Mouse (Mus musculus): ENCODE measurements around the gene Cd151. TPM values are rescaled to one million over a fixed set of nuclear protein-coding genes. Genes with fewer than 3 reads are reported as not detected.

Gene Cd151
- polyA plus RNA-seq, 1 experiment, result 57.9 TPM

GRCm38 (mm10) chr7:141487141-141487540, 19.9 kb downstream of the Cd151 start:
- no peak overlapping the region for H3K27ac ChIP-seq (ENCODE audit: insufficient read depth, low read depth, low read length)
- H3K4me3 ChIP-seq (ENCODE audit: insufficient read depth, low read length), result no peak overlapping the region
- H3K4me1 ChIP-seq (ENCODE audit: control insufficient read depth, insufficient read depth, low read length), result peaks cover 39% of the 10 kb centered on the region
- TF ChIP-seq CTCF (IDR thresholded peaks at IDR 0.05; ENCODE audit: low read depth, low read length) (no peak), POLR2A (IDR thresholded peaks at IDR 0.05; ENCODE audit: borderline replicate concordance, low read depth, low read length) (no peak)

DNA sequence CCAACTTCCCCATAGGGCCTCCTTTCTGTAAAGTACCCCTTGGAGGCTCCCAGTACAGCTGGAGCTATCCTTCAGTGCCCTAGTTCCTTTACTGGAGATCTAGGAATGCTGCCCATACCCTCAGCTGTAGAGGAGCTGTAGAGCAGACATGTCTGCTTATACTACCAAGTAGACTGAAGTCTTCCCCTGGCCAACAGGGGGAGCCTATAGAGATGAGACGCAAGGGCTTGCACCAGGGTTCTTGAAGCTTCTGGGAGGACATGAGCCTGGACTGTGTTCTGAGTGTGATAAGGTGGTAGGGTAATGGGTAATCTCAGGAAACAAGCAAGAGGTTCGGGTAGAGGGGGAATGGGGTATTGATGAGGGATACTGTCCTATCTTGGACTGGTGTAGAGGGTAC, 24.0 kb downstream of the Cd151 start:
- Histone ChIP-seq H3K4me1 (ENCODE audit: control insufficient read depth, insufficient read depth, low read length) (peaks cover 39% of the 10 kb centered on the region), H3K27ac (ENCODE audit: insufficient read depth, low read depth, low read length) (peak overlapping the region; percentile 77)
- TF ChIP-seq CTCF (IDR thresholded peaks at IDR 0.05; ENCODE audit: low read depth, low read length) (peak; percentile 42; the same call in 1 of the 2 replicates), POLR2A (IDR thresholded peaks at IDR 0.05; ENCODE audit: borderline replicate concordance, low read depth, low read length) (no peak)

GRCm38 (mm10) chr7:141492738-141493137, 25.5 kb downstream of the Cd151 start:
- Histone ChIP-seq H3K4me1 (ENCODE audit: control insufficient read depth, insufficient read depth, low read length) (peaks cover 38% of the 10 kb centered on the region), H3K4me3 (ENCODE audit: insufficient read depth, low read length) (no peak overlapping the region), H3K27ac (ENCODE audit: insufficient read depth, low read depth, low read length) (no peak overlapping the region)
- no peak for TF ChIP-seq CTCF (IDR thresholded peaks at IDR 0.05; ENCODE audit: low read depth, low read length)
- TF ChIP-seq POLR2A (IDR thresholded peaks at IDR 0.05; ENCODE audit: borderline replicate concordance, low read depth, low read length), result no peak

More for the DNA sequence above, 24.0 kb downstream of the Cd151 start:
- no peak overlapping the region for H3K4me3 ChIP-seq (ENCODE audit: insufficient read depth, low read length)

DNA sequence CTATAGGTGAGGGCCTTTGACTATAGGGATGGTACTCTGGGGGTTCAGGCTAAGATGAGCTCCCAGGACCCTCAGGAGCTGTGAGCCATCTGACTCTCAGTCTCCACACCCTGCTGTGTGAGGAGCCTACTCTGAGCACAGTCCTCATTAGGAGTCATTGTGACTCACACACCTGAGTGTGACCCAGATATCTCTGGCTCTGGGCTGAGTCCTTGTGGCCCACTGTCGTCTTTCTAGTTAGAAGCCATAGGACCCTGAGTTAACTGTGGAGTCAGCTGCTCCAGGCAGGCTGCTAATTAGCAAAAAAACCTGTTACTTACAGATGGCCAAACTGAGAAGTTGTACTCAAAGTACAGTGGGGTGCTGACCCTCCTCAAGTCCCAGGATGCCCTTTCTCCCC, 26.5 kb downstream of the Cd151 start:
- Histone ChIP-seq H3K4me1 (ENCODE audit: control insufficient read depth, insufficient read depth, low read length) (peaks cover 40% of the 10 kb centered on the region), H3K4me3 (ENCODE audit: insufficient read depth, low read length) (no peak overlapping the region), H3K27ac (ENCODE audit: insufficient read depth, low read depth, low read length) (no peak overlapping the region)
- TF ChIP-seq POLR2A (IDR thresholded peaks at IDR 0.05; ENCODE audit: borderline replicate concordance, low read depth, low read length) (no peak), CTCF (IDR thresholded peaks at IDR 0.05; ENCODE audit: low read depth, low read length) (no peak)

GRCm38 (mm10) chr7:141495379-141495778, 28.2 kb downstream of the Cd151 start:
- peaks cover 27% of the 10 kb centered on the region for H3K4me1 ChIP-seq (ENCODE audit: control insufficient read depth, insufficient read depth, low read length)
- H3K4me3 ChIP-seq (ENCODE audit: insufficient read depth, low read length), result no peak overlapping the region
- no peak overlapping the region for H3K27ac ChIP-seq (ENCODE audit: insufficient read depth, low read depth, low read length)
- TF ChIP-seq POLR2A (IDR thresholded peaks at IDR 0.05; ENCODE audit: borderline replicate concordance, low read depth, low read length), result no peak
- no peak for TF ChIP-seq CTCF (IDR thresholded peaks at IDR 0.05; ENCODE audit: low read depth, low read length)

DNA sequence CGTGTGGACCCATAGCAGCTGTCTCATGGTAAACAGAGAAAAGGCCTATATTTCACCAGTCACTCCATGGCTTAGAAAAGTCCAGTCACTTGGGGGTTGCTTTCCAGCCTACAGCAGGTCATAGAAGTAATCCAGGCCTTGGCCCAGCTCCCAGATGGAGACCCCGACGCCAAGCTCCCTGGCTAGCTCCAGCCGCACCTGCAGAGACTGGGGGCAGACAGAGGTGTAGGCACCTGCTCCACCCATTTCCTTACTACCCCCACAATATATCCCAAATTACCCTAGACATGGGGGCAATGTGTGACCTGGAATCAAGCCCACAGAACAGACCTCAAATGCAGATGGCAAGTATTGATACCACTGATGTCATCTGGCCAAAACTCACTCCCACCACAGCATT, 28.7 kb downstream of the Cd151 start:
- no peak overlapping the region for H3K27ac ChIP-seq (ENCODE audit: insufficient read depth, low read depth, low read length)
- H3K4me3 ChIP-seq (ENCODE audit: insufficient read depth, low read length), result no peak overlapping the region
- peaks cover 21% of the 10 kb centered on the region for H3K4me1 ChIP-seq (ENCODE audit: control insufficient read depth, insufficient read depth, low read length)
- TF ChIP-seq CTCF (IDR thresholded peaks at IDR 0.05; ENCODE audit: low read depth, low read length) (no peak), POLR2A (IDR thresholded peaks at IDR 0.05; ENCODE audit: borderline replicate concordance, low read depth, low read length) (no peak)

- peaks cover 15% of the 10 kb centered on the region for H3K4me1 ChIP-seq (ENCODE audit: control insufficient read depth, insufficient read depth, low read length)
- H3K4me3 ChIP-seq (ENCODE audit: insufficient read depth, low read length), result no peak overlapping the region
- TF ChIP-seq CTCF (IDR thresholded peaks at IDR 0.05; ENCODE audit: low read depth, low read length), result no peak
- no peak for TF ChIP-seq POLR2A (IDR thresholded peaks at IDR 0.05; ENCODE audit: borderline replicate concordance, low read depth, low read length)
- no peak overlapping the region for H3K27ac ChIP-seq (ENCODE audit: insufficient read depth, low read depth, low read length)
Measured at GRCm38 (mm10) chr7:141497600-141497999, 30.4 kb downstream of the Cd151 start.

- Histone ChIP-seq H3K4me3 (ENCODE audit: insufficient read depth, low read length) (no peak overlapping the region), H3K27ac (ENCODE audit: insufficient read depth, low read depth, low read length) (no peak overlapping the region), H3K4me1 (ENCODE audit: control insufficient read depth, insufficient read depth, low read length) (peaks cover 14% of the 10 kb centered on the region)
- TF ChIP-seq POLR2A (IDR thresholded peaks at IDR 0.05; ENCODE audit: borderline replicate concordance, low read depth, low read length), result no peak
- no peak for TF ChIP-seq CTCF (IDR thresholded peaks at IDR 0.05; ENCODE audit: low read depth, low read length)
Measured at GRCm38 (mm10) chr7:141501820-141502555, 34.8 kb downstream of the Cd151 start.

DNA sequence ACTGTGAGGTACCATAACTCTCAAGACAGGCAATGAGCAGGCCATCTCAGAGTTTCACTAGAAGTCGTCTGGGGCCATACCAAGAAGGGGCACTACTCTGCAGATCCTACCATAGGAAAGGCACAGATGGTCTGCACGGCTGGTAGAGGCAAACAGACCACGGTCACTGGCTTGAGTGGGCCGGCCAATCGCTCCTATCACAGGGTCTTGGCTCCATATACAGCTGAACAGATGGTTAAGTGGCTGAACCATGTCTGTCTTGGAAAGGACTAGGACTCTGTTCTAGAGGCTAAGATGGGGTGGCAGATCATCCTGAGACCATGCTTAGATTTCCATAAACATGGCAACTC, 35.3 kb downstream of the Cd151 start:
- no peak for TF ChIP-seq CTCF (IDR thresholded peaks at IDR 0.05; ENCODE audit: low read depth, low read length)
- TF ChIP-seq POLR2A (IDR thresholded peaks at IDR 0.05; ENCODE audit: borderline replicate concordance, low read depth, low read length), result no peak
- H3K4me1 ChIP-seq (ENCODE audit: control insufficient read depth, insufficient read depth, low read length), result peaks cover 8% of the 10 kb centered on the region
- no peak overlapping the region for H3K27ac ChIP-seq (ENCODE audit: insufficient read depth, low read depth, low read length)
- H3K4me3 ChIP-seq (ENCODE audit: insufficient read depth, low read length), result no peak overlapping the region

DNA sequence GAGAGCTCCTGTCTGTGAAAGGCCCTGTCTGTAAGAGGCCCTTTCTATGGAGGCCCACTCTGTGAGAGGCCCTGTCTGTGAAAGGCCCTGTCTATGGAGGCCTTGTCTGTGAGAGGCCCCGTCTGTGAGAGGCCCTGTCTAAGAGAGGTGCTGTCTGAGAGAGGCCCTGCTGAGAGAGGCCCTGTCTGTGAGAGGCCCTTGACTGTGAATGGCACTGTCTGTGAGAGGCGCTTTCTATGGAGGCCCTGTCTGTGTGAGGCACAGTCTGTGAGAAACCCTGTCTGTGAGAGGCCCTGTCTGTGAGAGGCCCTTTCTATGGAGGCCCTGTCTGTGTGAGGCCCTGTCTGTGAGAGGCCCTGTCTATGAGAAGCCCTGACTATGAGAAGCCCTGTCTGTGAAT, 39.1 kb downstream of the Cd151 start:
- no peaks in the 10 kb centered on the region for H3K4me1 ChIP-seq (ENCODE audit: control insufficient read depth, insufficient read depth, low read length)
- H3K27ac ChIP-seq (ENCODE audit: insufficient read depth, low read depth, low read length), result no peak overlapping the region
- TF ChIP-seq CTCF (IDR thresholded peaks at IDR 0.05; ENCODE audit: low read depth, low read length), result no peak
- TF ChIP-seq POLR2A (IDR thresholded peaks at IDR 0.05; ENCODE audit: borderline replicate concordance, low read depth, low read length), result no peak
- H3K4me3 ChIP-seq (ENCODE audit: insufficient read depth, low read length), result no peak overlapping the region

Measured in bone marrow macrophage, adult 2 months (primary cell).